Mouse (Mus musculus) frontal cortex, postnatal 14 days (tissue): ENCODE results near the gene Phf8.
"Not testable (repeated sequence)": the region's sequence is repeated elsewhere in the genome, so short reads cannot be mapped to it uniquely, and the experiment has no call there.

Source experiments
- DNase-seq, 2 experiments: peaks; one replicate each; pipeline ENCODE4 v3.0.0; 2022; ENCODE audit warnings: low spot score in 2 of 2

The Phf8 gene

DNA sequence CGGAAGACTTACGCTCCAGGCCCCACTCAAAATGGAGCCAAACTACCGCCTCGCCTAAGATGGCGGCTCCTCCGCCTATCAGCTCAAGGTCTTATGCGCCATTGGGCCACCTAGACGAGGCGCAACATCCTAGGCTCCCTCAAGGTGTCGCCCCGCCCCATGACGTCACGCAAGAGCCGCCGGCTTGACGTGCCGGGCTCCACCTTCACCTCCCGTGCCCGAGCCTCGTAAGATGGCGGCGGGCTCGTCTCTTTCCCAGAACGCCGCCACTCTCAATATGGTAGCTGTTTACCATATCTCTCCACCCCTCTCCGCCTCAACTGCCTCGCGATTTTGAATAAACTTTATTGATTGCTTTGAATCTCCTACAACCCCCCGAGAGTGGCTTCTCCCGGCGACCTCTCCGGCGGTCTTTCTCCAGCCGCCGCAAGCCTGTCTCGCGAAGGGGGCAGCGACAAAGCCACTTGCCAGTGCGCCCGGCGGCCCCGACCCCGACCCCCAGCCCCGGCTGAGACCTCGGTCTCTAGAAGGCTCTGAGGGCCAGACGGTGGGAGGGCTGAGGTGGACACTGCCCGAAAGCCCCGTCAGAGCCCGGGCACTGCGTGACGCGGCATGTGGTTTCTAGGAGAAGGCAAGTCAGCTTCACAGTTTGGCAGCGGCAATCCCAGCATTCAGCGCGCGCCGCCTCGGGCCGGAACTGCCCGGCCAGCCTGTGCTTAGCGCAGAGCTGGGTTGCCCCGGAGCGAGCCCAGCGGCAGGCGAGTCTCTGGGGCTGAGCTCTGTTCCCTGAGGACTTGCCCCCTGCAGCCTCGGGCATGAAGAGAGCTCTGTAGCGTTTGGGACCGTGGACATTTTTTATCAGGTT is at the start of gene Phf8:
Phf8 (plus strand) TSS at position 215 of the 865 bp plus-strand sequence.
- DNase-seq, result peak; percentile 91 to 93

DNA sequence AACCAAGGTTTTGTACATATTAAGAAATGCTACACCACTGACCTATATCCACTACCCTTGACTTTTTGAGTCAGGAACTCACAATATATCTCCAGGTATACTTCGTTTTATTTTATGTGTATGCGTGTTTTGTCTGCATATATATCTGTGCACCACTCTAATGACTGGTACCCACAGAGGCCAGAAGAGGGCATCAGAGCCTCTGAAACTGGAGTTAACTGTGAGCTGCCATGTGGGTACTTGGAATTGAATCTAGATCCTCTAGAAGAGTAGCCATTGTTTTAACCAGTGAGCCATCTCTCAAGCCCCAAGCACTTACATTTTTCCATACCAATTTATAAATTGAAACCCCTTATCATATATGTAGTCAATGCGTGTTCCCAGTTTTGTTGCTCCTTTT is 32.3 kb upstream of the Phf8 start:
- DNase-seq, result no peak

DNA sequence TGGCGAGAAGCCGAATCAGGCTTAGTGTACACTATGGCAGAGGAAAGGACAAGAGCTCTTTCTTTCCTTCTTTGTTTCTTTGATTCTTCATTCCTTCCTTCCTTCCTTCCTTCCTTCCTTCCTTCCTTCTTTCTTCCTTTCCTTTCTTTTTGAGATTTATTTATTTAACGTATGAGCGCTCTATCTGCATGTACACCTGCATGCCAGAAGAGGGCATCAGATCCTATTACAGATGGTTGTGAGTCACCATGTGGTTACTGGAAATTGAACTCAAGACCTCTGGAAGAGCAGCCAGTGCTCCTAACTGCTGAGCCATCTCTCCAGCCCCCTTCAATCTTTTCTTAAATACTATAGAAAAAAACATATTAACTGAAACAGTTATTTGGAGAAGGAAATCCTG is 27.2 kb upstream of the Phf8 start:
- not testable (repeated sequence) for DNase-seq

DNA sequence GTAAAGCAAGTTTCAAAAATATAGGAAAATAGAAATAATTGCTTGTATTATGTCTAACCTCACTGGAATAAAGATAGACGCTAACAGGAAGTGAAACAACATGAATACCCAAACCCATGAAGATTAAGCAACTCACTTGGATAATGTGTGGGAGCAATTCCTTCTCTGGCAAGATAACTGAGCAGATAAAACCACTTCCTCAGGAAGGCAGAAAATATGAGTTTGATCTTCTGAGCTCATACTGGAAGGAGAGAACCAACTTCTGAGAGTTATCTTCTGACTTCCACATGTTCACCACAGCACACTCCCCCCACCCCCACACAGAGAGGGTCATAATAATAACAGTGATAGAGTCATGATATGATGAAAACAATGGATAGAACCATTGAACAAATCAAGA is 23.9 kb upstream of the Phf8 start:
- no peak for DNase-seq

DNA sequence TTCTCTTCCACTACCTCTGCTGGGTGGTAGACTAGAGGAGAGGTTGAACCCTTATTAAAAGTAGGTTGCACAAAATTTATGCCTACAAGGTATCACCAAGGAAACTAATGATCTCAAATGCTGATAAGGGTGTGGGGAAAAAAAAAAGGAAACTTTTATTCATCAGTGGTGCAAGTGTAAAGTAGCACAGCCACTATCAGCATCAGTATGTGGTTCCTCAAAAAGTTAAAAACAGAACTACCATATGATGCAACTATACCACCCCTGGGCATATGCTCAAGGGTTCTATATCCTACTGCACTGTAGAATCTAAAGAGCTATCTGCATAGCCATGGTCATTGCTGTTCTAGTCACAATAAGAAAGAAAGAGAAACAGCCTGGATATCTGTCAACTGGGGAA is 11.9 kb upstream of the Phf8 start:
- no peak for DNase-seq

DNA sequence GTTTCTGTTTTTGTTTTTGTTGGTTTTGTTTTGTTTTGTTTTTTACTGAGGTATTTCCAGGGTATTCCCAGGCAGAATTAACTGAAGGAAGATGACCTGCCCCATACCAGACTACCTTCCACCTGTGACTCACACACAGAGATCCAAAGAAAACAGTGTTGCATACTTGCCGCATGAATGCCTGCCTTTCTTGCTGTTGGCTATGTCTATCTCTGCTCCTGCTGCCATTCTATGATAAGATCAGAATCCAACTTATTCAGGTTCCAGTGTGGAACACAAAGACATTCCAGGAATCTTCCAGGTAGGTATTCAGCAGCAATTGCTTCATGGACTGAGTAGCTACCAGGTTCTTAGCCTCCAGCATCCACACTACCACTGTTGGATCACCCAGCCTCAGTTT is 10.6 kb upstream of the Phf8 start:
- DNase-seq, result no peak

DNA sequence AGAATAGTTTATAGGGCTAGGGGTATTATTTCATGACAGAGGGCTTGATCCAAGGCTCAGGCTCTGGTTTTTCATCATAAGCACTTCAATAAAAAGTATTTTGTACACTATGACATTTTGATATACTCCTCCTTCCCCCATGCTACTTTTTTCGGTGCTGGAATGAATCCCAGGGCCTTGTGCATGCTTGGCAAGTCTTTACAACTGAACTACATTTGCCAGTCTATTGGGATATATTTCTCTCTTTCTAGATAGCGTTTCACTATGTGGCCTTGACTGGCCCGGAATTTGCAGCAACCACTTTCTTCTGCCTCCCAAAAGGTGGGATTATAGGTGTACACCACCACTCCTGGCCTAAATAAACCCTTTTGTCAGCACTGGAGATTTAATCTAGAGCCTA is 7.4 kb upstream of the Phf8 start:
- no peak for DNase-seq

DNA sequence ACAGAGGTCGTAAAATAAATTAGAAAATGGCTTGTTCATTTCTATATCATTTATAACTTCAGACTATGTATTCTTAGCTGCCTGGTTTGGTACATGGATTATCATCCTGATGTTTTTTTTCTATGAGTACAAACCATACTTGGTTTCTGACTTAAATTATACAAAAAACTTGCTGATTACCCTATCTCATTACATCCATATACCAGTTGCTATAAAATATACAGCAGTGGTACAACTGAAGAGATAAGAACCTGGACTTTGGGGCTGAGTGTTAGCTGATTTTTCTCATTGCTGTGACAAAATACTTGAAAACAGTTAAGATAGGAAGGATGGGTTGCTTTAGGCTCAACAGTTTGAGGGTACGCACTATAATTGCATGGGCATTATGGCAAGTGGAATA is 6.8 kb upstream of the Phf8 start:
- no peak for DNase-seq

DNA sequence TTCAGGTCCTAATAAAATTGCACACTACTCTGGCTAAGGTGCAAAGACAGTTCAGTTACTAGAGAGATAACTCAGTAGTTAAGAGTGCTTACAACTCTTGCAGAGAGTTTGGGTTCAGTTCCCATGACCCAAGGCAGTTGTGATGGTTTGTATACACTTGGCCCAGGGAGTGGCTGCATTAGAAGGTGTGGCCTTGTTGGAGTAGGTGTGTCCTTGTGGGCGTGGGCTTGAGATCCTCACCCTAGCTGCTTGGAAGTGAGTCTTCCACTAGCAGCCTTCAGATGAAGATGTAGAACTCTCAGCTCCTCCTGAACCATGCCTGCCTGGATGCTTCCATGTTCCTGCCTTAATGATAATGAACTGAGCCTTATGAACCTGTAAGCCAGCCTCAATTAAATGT is 2.3 kb upstream of the Phf8 start:
- DNase-seq, result no peak

DNA sequence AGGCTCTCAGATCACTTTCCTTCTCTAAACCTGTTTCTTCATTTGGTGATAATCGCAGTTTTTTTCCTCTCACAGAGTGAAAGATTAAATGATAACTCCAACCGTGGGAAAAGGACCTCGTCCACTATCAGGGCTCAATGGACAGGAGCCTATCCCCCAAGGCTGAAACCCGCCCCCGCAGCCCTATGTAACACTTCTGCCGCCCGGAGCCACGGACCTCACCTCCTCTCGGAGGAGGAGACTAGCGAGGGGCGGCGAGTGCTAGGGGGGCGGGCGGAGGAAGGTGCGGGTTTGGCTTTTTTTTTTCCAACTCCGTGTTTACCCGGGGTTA is 380 bp upstream of the Phf8 start:
- no peak for DNase-seq

DNA sequence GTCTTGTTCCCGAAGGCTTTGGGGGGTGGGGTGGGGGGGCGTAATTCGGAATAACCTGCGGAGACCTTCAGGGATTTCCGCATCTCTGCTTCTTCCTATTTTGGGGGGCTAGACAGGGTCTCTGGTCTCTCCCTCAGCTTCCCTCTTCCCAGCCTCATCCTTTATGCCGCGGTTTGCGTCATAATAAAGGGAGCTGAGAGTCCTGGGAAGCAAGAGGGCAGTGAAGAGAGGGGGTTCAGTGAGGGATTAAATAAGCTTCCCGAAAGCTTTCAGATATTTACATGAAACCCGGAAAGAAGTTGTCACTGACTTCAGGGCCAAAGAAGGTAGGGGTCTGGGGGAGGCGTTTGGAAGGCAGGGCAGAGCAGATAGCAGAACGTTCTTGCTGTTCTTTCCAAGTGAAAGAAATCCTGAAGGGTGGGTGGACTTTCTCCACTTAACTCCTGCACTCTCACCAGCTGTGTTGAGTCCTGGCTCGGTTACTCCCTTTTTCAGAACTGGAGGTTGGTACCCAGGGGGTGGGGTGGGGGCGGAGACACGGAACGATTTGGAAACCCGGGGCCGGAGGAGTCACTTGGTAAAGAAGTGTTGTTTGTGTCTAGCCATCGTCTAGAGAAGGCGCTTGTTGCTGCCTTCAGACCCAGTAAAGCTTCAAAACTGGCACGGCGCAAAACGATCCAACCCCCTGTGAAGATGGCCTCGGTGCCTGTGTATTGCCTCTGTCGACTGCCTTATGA is 1.5 kb downstream of the Phf8 start:
- DNase-seq, result no peak

DNA sequence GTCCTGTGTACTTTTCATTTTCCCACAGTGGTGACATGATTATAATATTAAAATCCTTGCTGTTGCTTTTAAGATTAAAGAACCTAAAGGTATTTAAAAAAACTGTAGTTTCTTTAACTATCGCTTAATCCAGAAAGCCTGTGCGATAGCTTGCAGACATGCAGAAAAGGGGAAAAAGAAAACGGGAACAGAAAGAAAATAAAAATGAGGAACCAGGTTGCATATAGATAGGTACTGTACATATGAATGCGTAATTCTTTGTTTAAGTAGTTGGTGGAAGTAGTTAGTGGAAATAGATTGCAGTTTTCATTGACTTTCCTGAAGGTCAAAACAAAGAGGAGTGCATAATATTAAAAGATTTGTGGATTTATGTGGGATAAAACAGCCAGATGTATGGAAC is 32.9 kb downstream of the Phf8 start:
- DNase-seq, result no peak

DNA sequence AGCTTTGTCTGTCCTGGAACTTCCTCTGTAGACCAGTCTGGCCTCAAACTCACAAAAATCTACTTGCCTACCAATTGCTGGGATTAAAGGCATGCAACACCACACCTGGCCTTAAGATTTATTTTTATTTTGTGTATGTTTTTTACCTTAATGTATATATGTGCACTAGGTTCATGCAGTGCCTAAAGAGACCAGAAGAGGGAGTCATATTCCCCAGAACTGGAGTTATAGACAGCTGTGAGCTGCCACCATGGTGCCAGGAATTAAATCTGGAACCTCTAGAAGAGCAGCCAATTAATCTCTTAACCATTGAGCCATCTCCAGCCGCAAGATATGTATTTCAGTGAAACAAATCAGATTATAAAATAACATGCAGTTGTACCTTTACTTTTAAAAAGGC is 54.7 kb downstream of the Phf8 start:
- no peak for DNase-seq

DNA sequence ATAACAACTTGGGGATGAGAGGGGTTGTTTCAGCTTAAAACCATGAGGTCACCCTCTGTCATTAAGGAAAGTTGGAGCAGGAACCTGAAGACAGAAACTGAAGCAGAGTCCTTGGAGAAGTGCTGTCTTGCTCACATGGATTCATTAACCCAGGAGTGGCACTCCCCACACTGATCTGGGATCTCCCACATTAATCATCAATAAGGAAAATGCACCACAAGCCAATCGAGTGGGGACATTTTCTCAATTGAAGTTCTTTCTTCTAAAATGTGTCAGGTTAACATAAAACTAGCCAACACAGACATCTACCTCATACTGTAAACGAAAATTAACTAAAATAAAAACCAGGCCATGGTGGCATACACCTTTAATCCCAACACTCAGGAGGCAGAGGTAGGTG is 122.9 kb downstream of the Phf8 start:
- no peak for DNase-seq

DNA sequence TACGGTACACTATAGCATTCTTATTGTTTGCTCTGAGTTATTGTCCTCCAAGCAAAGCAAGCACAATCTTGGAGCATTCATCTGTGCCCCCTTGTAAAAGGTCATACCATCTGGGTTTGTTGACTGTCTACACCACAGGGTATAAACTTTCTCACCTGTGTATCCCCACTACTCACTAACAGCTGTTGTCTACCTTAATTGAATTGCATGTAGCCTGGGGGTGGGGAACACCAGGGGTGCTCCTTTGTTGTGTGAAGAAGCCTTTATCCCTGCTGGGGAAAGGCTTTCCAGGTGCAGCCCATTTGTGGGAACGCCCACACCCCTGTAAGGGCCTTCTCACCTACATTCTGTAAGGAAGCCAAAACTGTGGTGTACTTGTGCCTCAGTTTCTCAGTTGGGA is 133.3 kb downstream of the Phf8 start:
- no peak for DNase-seq

DNA sequence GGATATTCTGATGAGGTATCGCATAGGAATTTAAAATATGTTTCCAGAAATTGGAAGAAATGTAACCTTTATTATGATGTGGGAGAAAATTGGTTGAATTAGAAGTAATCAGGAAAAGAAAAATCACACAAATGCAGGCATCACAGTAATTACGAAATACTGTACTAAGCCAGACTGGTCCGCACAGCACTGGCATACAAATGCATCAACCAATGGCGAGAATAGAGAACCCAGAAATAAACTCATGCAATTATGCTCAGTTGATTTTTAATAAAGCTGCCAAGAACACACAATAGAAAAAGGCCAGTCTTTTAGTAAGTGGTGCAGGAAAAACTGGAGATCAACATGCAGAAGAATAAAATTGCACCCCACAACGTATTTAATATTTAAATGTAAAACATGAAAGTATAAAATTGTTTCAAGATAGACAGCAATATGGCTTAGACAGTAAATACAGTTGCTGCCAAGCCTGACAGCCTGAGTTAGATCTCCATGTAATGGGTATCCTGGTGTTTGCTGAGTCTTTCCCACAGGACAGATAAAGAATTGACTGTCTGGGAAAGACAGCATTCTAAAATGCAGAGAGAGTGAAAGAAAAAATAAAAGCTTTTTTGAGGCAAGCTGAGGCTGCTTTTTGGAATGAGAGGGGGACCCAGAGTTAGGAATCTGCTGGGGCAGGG is 154.2 kb downstream of the Phf8 start:
- no peak for DNase-seq
